Mouse (Mus musculus) heart, adult 2 months (tissue): ENCODE data around the gene Cyp27a1.

ENCODE experiments used
- CTCF ChIP-seq: fragments of 200-600 bp; IDR thresholded peaks from 2 replicates; pipeline ENCODE4 v1.8.1; 2022; ENCODE audit warnings: antibody characterized with exemption, mild to moderate bottlenecking, moderate library complexity
- POLR2A ChIP-seq: fragments of 200-500 bp; IDR thresholded peaks from 2 replicates; pipeline ENCODE4 v1.6.1; 2011; ENCODE audit warnings: mild to moderate bottlenecking, low read depth, low read length, control low read depth; ENCODE audit not compliant: insufficient read depth

GRCm38 (mm10) chr1:74715468-74715867, 2.1 kb downstream of the Cyp27a1 start:
- no peak for TF ChIP-seq POLR2A
- TF ChIP-seq CTCF, result no peak
